Mouse (Mus musculus) liver, embryonic 14.5 days (tissue): ENCODE results near the gene Ell.

Experiments used
- CTCF ChIP-seq: IDR thresholded peaks from 2 replicates; pipeline ENCODE4 v1.5.1; 2016; ENCODE audit warnings: antibody characterized with exemption, low read depth, control low read depth
- EP300 ChIP-seq: IDR thresholded peaks from 2 replicates; pipeline ENCODE4 v1.6.1; 2016; ENCODE audit warnings: antibody characterized with exemption, low read depth

GRCm38 (mm10) chr8:70638752-70639151, 99.5 kb downstream of the Ell start:
- no peak for TF ChIP-seq CTCF
- TF ChIP-seq EP300, result no peak
